Mouse (Mus musculus) fat pad, adult 2 months (tissue): Measurements from ENCODE around the gene Ncbp3.
"Not testable (repeated sequence)": the region's sequence is repeated elsewhere in the genome, so short reads cannot be mapped to it uniquely, and the experiment has no call there.

Experiments used
- DNase-seq: peaks from one replicate; pipeline ENCODE4 v3.0.0-alpha.2; 2011; ENCODE audit warnings: low read depth, low spot score; ENCODE audit errors: extremely low read depth

The Ncbp3 gene

GRCm38 (mm10) chr11:73085391-73085790 lies 37.8 kb downstream of the Ncbp3 start:
- no peak for DNase-seq

- DNase-seq: no peak
Observed at GRCm38 (mm10) chr11:73087700-73088480, 40.3 kb downstream of the Ncbp3 start.

- no peak for DNase-seq
Observed at GRCm38 (mm10) chr11:73090283-73090682, 42.7 kb downstream of the Ncbp3 start, which contains the start of gene Itgae. Itgae (plus strand) TSS chr11:73090583.

GRCm38 (mm10) chr11:73090826-73091225 lies 43.2 kb downstream of the Ncbp3 start:
- no peak for DNase-seq

GRCm38 (mm10) chr11:73092057-73092456 lies 44.5 kb downstream of the Ncbp3 start:
- no peak for DNase-seq

GRCm38 (mm10) chr11:73092877-73093276 lies 45.3 kb downstream of the Ncbp3 start:
- no peak for DNase-seq

GRCm38 (mm10) chr11:73094231-73094995 lies 46.8 kb downstream of the Ncbp3 start:
- no peak for DNase-seq

GRCm38 (mm10) chr11:73098860-73099259 lies 51.3 kb downstream of the Ncbp3 start:
- DNase-seq: no peak

GRCm38 (mm10) chr11:73099976-73100750 lies 52.6 kb downstream of the Ncbp3 start:
- no peak for DNase-seq

- no peak for DNase-seq
Observed at GRCm38 (mm10) chr11:73101308-73101707, 53.7 kb downstream of the Ncbp3 start.

- DNase-seq: no peak
Observed at GRCm38 (mm10) chr11:73105246-73105645, 57.7 kb downstream of the Ncbp3 start.

- DNase-seq: not testable (repeated sequence)
Observed at GRCm38 (mm10) chr11:73107358-73107757, 59.8 kb downstream of the Ncbp3 start.

GRCm38 (mm10) chr11:73108195-73108897 lies 60.8 kb downstream of the Ncbp3 start:
- DNase-seq: no peak

- DNase-seq: no peak
Observed at GRCm38 (mm10) chr11:73108898-73109625, 61.5 kb downstream of the Ncbp3 start.

GRCm38 (mm10) chr11:73109941-73110340 lies 62.4 kb downstream of the Ncbp3 start:
- no peak for DNase-seq

- no peak for DNase-seq
Observed at GRCm38 (mm10) chr11:73111414-73111813, 63.8 kb downstream of the Ncbp3 start.

- no peak for DNase-seq
Observed at GRCm38 (mm10) chr11:73126495-73126894, 78.9 kb downstream of the Ncbp3 start.

GRCm38 (mm10) chr11:73131020-73131419 lies 83.4 kb downstream of the Ncbp3 start:
- no peak for DNase-seq

GRCm38 (mm10) chr11:73132999-73133398 lies 85.4 kb downstream of the Ncbp3 start:
- no peak for DNase-seq

GRCm38 (mm10) chr11:73134222-73134621 lies 86.6 kb downstream of the Ncbp3 start:
- DNase-seq: no peak
